Mouse (Mus musculus): ENCODE data around the gene St3gal3.
A peak's percentile ranks its signal among the peaks of the same experiment; 100 is the strongest.

St3gal3 gene

DNA sequence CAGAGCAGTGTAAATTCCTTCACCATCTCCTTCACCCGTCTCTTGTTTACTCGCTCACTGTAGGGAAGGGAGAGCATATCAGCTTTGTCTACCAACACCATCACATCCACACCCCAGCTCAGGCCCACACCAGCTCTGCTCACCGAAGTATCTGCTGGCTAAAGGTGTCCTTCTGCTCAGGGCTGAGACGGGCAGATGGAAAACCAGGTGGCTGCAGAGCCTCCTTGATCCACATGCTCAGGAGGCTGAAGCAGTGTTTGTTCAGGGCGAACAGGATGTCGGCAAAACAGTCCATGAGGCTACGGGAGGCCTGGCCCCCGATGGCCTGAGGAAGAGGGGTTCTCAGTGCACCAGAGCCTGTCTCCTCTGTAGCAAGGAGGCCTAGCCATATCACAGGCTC, 240.1 kb downstream of the St3gal3 start:
- DNase-seq (ENCODE audit: low spot score) = no peak

DNA sequence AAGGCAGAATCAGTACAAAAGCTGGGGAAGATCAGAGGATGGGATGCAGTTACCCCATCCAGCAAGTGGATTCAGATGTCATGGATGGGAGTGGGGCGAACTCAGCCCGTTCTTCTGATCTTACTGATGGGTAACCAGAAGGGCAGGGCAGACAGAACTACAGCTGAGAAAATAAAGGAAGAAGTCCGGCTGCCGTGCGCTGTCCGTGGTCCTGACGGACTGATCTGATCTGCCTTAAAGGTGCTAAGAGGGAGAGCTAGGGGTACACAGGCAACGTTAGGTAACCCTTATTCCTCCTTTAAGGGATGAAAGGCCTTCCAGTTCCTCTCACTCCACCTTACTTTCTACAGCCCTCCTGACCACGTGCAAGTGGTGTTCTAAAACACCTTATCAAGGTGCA, 241.3 kb downstream of the St3gal3 start:
- DNase-seq (ENCODE audit: low spot score) = peak; percentile 54

DNA sequence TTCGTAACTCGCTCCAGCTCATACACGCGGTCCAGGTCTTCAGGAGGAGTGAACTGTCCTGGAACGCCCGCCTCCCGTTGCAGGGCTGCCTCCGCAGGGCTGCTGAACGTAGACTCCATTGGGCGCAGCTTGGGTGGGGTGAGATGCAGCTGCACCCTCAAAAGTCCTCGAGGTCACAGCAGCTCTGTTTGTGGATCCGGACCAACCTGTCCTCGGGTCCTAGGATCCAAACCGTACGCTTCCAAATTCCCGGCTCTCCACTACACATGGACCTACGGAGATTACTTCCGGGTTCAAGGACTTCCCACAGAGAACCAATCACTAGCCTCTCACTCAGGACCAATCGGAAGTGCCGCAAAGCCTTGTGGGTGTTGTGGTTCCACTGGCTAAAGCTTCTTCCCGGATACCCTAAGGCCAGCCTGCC, 243.0 kb downstream of the St3gal3 start, which contains the start of gene Dph2:
TSS of gene Dph2 (minus strand) at position 295 of the 424 bp plus-strand sequence.
- peak; percentile 51 for DNase-seq (ENCODE audit: low spot score)

DNA sequence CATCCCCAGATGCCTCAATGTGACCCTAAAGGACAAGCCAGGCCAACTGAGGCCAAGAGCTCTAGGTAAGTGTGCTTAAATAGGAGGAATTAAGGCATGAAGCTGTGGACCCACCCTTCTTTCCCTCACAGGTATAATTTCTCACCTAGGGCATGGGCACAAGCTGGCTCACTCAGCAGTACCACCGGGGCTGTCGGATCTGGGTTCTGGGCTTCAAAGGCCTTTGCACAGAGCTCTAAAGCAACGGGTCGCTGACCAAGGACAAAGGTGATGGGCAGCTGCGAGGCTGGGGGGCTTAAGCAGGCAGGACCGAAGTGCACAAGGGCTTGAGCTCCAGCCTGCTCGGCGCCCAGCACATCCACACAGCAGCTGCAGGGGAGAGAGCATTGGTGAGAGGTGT, 244.0 kb downstream of the St3gal3 start:
- DNase-seq (ENCODE audit: low spot score) = no peak

DNA sequence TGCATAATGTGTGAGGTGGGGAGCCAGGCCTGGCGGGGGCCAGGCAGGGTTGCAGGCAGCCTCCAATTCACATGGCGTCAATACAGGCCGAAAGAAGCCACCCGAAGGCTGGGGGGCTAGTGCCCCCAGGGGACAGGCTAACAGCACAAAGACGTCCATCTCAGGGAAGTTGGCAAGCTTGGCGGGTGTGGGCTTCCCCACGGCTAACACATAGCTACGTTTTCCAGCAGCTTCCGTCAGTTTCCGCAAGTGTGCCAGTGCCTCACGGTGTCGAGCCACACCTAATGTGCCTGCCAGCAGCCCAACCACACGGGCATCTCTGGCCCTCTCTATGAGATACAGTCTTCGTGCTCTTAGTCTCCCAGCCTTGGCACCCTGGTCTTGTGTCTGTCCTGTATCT, 244.7 kb downstream of the St3gal3 start:
- DNase-seq (ENCODE audit: low spot score) = no peak

DNA sequence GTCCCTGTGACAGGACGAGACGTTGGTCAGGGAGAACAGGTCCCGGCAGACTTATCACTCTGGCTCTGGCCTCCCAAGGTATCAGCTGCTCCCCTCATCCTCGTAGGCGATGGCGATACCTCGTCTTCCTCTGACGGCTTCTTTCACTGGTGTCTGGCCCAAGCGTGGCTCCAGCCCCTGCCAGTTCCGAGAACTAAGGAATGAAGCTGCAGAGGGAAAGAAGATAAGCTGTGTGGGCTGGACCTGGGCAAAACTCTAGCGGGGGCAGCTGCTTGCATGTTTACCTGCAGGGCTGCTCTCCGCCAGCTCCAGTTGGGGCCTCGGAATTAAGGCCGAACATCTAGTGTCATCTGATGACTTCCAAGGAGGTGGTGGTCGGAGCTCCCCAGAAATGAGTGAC, 245.2 kb downstream of the St3gal3 start:
- no peak for DNase-seq (ENCODE audit: low spot score)

DNA sequence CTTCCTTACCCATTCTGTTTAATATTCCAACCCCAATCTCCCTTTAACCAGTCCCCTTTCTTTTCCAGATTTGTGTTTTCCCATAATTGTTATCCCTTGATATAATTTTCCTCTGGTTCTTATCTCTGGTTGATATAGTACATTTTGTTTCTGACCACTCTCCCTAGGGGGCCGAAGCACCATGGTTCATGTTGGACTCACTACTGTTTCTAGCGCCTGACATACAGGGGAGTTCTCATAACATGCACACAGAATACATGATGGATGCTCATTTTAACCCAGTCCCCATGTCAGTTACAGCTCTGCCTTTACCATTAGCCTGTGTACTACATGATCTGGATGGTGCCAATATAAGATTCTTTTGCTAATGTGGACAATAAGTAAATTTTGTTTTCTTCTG, 246.8 kb downstream of the St3gal3 start:
- DNase-seq (ENCODE audit: low spot score) = no peak

DNA sequence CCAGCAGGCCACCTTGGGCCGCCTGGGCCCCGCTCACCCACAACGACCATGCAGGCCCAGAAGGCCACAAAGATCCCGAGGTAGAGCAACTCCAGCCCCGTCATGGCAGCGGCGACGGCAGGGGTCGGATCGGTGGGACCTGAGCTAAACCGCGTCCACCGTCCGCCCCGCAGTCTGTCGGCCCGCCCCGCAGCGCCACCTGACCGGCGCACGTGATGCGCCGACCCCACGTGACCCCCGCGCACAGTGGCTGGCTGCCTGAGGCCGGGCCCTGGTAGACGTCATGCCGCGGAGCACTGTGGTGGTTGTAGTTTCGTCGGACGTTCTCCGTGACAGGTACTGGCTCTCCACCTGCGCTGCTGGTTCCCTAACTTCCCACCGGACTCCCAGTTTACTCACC, 247.6 kb downstream of the St3gal3 start, which contains the start of gene Atp6v0b:
TSS of gene Atp6v0b (minus strand) at position 201 of the 400 bp plus-strand sequence.
- peak; percentile 89 for DNase-seq (ENCODE audit: low spot score)

DNA sequence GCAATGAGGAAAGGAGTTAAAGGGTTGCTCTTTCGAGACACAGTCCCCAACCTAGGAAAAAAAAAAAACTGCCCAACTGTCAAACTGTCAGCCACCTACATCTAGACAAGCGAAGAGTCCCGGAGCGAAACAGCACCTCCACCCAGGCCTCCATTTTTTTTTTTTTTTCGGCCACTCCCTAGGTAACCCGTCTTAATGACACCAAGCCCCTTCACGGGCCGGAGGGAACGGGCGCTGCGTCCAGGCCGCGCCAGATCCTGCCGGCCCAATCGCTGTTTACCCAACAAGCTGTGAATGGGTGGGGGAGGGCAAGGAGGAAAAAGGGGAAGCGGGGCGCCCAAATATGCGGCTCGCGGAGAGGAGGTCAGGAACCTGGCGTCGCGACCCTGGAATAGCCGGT, 248.1 kb downstream of the St3gal3 start:
- DNase-seq (ENCODE audit: low spot score) = no peak

DNA sequence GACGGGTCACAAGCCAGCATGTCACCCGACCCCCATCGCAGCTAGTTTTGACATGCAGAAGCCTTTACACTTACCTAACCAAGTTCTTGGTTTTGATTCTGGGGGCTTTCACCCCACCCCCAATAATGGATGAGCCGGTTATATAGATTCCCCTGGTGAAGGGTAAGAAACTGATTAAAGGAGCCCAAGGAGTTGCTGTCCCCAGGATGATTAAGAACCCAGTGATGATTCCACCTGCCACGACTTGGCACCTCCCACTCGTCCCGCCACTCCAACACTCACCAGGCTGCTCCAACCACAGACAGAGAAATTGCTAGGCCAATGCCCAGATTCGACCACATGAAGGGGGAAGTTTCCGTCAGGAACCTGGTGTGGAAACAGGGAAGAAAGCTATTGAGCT, 248.7 kb downstream of the St3gal3 start:
- DNase-seq (ENCODE audit: low spot score) = no peak

DNA sequence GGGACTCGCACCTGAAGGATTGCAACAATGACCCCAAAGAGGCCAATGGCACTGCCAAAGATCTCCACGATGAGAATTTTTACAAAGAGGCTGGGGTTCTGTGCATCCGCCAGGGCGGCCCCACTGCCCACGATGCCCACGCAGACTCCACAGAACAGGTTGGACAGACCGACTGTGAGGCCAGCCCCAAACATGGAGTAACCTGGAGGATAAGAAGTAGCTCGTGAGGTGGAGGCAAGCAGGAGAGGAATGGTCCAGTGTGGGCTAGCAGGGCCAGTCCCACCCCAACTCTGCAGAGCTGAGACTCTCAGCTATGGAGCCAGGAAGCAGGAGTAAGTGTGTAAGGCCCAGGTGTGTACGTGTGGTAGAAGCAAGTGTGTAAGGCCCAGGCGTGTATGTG, 249.6 kb downstream of the St3gal3 start:
- DNase-seq (ENCODE audit: low spot score) = no peak

DNA sequence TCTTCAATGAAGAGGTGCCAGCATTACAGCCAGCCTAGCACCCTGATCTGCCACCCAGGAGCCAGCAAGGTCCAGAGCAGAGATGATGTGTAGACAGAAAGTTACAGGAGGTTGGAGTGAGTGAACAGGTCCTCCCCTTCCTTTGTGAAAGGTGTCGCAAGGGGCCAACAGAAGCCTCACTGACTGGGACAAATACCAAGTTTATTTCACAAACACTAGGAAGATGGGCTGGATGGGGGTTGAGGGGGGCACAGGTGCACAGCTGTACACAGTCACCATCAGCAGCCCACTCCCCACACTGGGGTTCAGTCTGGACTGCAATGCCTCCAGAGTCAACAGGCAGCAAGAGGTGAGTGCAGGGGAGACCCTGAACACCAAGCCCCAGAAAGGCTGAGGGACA, 250.6 kb downstream of the St3gal3 start:
- DNase-seq (ENCODE audit: low spot score) = no peak

DNA sequence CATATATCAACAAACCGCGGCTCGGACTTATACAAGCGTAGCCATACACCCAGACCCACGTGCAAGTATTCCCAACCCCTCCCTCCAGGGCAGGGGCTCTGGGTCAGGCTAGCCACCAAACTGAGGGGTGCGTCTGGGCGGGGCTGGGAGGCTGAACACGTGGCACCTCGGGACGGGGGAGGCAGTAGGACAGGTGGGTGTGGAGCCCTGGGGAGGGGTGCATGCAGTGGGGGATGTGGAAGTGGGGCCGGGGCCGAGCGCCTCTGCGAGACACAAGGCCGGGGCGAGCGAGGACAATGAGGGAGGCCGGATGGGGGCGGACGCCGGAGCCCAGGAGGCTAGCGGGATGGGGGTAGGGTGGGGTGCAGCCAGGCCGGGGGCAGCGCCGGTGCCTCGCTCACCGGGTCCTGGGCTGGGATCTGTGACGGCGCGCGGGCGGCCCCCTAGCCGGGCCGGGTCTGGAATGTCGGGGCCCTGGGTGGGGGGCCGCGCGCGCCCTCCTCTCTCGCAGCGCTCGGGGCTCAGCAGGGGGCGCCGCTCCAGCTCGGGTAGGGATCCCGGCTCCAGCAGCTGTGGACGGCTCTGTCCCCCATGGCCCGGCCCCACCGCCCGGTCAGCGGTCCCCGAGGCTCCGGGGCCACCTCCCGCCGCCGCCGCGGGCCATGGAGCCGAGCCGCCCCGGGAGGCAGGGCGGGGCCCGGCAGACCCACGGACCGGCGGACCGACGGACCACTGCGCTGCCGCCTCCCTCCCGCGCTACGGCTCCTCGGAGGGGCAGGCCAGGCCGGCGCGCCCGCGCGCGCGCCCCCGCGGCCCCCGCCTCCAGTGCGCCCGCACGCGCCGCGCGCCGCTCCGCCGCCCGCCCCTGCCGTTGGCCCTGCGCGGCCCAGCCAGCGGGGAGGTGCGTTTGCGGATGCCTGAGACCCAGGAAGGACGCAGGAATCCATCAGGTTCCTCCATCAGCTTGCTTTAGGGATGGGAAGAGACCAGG, 251.7 kb downstream of the St3gal3 start, which contains the start of gene B4galt2:
TSS of gene B4galt2 (minus strand) at position 787 of the 991 bp plus-strand sequence.
- peak; percentile 57 for DNase-seq (ENCODE audit: low spot score)

Measured in ovary, postnatal 14 days (tissue).